Mouse (Mus musculus): ENCODE results near the gene Slc25a44.

Slc25a44 gene

GRCm38 (mm10) chr3:88424605-88425329 lies at the start of gene Slc25a44:
Slc25a44 (minus strand) TSS chr3:88425139.
- DNase-seq (ENCODE audit: low spot score in 2 of 2): peak; percentile 71 to 89

- DNase-seq (ENCODE audit: low spot score in 2 of 2): no peak
Observed at GRCm38 (mm10) chr3:88473571-88473970, 48.6 kb upstream of the Slc25a44 start.

- DNase-seq (ENCODE audit: low spot score in 2 of 2): no peak
Observed at GRCm38 (mm10) chr3:88473020-88473419, 48.1 kb upstream of the Slc25a44 start.

- no peak for DNase-seq (ENCODE audit: low spot score in 2 of 2)
Observed at GRCm38 (mm10) chr3:88470943-88471479, 46.1 kb upstream of the Slc25a44 start.

- DNase-seq (ENCODE audit: low spot score in 2 of 2): no peak
Observed at GRCm38 (mm10) chr3:88469466-88469865, 44.5 kb upstream of the Slc25a44 start.

- peak; percentile 88 to 93 for DNase-seq (ENCODE audit: low spot score in 2 of 2)
Observed at GRCm38 (mm10) chr3:88467116-88467824, 42.3 kb upstream of the Slc25a44 start.

GRCm38 (mm10) chr3:88465127-88465526 lies 40.2 kb upstream of the Slc25a44 start:
- no peak for DNase-seq (ENCODE audit: low spot score in 2 of 2)

GRCm38 (mm10) chr3:88464425-88464824 lies 39.5 kb upstream of the Slc25a44 start:
- DNase-seq (ENCODE audit: low spot score in 2 of 2): no peak

GRCm38 (mm10) chr3:88460983-88461696 lies 36.2 kb upstream of the Slc25a44 start, which contains the start of gene Sema4a:
Sema4a (minus strand) TSS chr3:88461182.
- no peak for DNase-seq (ENCODE audit: low spot score in 2 of 2)

GRCm38 (mm10) chr3:88460029-88460428 lies 35.1 kb upstream of the Slc25a44 start:
- no peak for DNase-seq (ENCODE audit: low spot score in 2 of 2)

- DNase-seq (ENCODE audit: low spot score in 2 of 2): no peak
Observed at GRCm38 (mm10) chr3:88458778-88459219, 33.9 kb upstream of the Slc25a44 start.

- no peak for DNase-seq (ENCODE audit: low spot score in 2 of 2)
Observed at GRCm38 (mm10) chr3:88456746-88457532, 32.0 kb upstream of the Slc25a44 start.

- DNase-seq (ENCODE audit: low spot score in 2 of 2): no peak
Observed at GRCm38 (mm10) chr3:88456313-88456712, 31.4 kb upstream of the Slc25a44 start.

- no peak for DNase-seq (ENCODE audit: low spot score in 2 of 2)
Observed at GRCm38 (mm10) chr3:88455588-88456264, 30.8 kb upstream of the Slc25a44 start.

- no peak for DNase-seq (ENCODE audit: low spot score in 2 of 2)
Observed at GRCm38 (mm10) chr3:88454762-88455587, 30.0 kb upstream of the Slc25a44 start.

- DNase-seq (ENCODE audit: low spot score in 2 of 2): no peak
Observed at GRCm38 (mm10) chr3:88453986-88454385, 29.0 kb upstream of the Slc25a44 start.

- DNase-seq (ENCODE audit: low spot score in 2 of 2): no peak
Observed at GRCm38 (mm10) chr3:88453369-88453768, 28.4 kb upstream of the Slc25a44 start.

- DNase-seq (ENCODE audit: low spot score in 2 of 2): no peak
Observed at GRCm38 (mm10) chr3:88452716-88453115, 27.8 kb upstream of the Slc25a44 start.

- no peak for DNase-seq (ENCODE audit: low spot score in 2 of 2)
Observed at GRCm38 (mm10) chr3:88452246-88452645, 27.3 kb upstream of the Slc25a44 start.

All from frontal cortex, postnatal 25 days (tissue).